Mouse (Mus musculus) cerebellum, adult 2 months (tissue): ENCODE measurements at regions not wholly inside any gene's neighbourhood (a gene's known extent, or its start where the extent isn't known, plus 50 kb on each side); places are given as distances from the start of the nearest gene placed in this dataset.

ENCODE experiments used
- CTCF ChIP-seq: fragments of 200-500 bp; IDR thresholded peaks from 2 replicates; pipeline ENCODE4 v1.5.1; 2011; ENCODE audit warnings: low read depth, mild to moderate bottlenecking, control low read depth, low read length, moderate library complexity, borderline replicate concordance; ENCODE audit not compliant: insufficient read depth
- POLR2A ChIP-seq: fragments of 200-500 bp; IDR thresholded peaks from 2 replicates; pipeline ENCODE4 v1.6.1; 2011; ENCODE audit warnings: low read length, control low read depth, borderline replicate concordance; ENCODE audit not compliant: insufficient read depth

- TF ChIP-seq CTCF (no peak), POLR2A (no peak)
Observed at GRCm38 (mm10) chr16:25615229-25615628, 68.3 kb upstream of the Trp63 start.
